Mouse (Mus musculus): Measurements from ENCODE around the gene Csad. TPM values are rescaled to one million over a fixed set of nuclear protein-coding genes. Genes with fewer than 3 reads are reported as not detected.

The Csad gene
- 10 to 100 TPM; 32.5 to 38.4 TPM for total RNA-seq (2021)

GRCm38 (mm10) chr15:102204674-102205505, at the start of gene Csad:
Gene Csad, minus strand, starts transcription at chr15:102204724.
- DNase-seq (ENCODE audit: extremely low spot score in 1 of 2, low spot score in 1 of 2), result no peak

GRCm38 (mm10) chr15:102250521-102250920, 46.0 kb upstream of the Csad start:
- DNase-seq (ENCODE audit: extremely low spot score in 1 of 2, low spot score in 1 of 2), result no peak

GRCm38 (mm10) chr15:102249967-102250366, 45.4 kb upstream of the Csad start:
- no peak for DNase-seq (ENCODE audit: extremely low spot score in 1 of 2, low spot score in 1 of 2)

GRCm38 (mm10) chr15:102249251-102249691, 44.7 kb upstream of the Csad start:
- no peak for DNase-seq (ENCODE audit: extremely low spot score in 1 of 2, low spot score in 1 of 2)

- DNase-seq (ENCODE audit: extremely low spot score in 1 of 2, low spot score in 1 of 2), result no peak
Observed at GRCm38 (mm10) chr15:102248812-102249191, 44.3 kb upstream of the Csad start.

GRCm38 (mm10) chr15:102248131-102248811, 43.7 kb upstream of the Csad start:
- DNase-seq (ENCODE audit: extremely low spot score in 1 of 2, low spot score in 1 of 2), result no peak

- peak; percentile 33 to 44 for DNase-seq (ENCODE audit: extremely low spot score in 1 of 2, low spot score in 1 of 2)
Observed at GRCm38 (mm10) chr15:102247252-102248130, 43.0 kb upstream of the Csad start.

- peak; percentile 70 to 77 for DNase-seq (ENCODE audit: extremely low spot score in 1 of 2, low spot score in 1 of 2)
Observed at GRCm38 (mm10) chr15:102246866-102247251, 42.3 kb upstream of the Csad start.

GRCm38 (mm10) chr15:102245891-102246741, 41.6 kb upstream of the Csad start:
- DNase-seq (ENCODE audit: extremely low spot score in 1 of 2, low spot score in 1 of 2), result peak; percentile 50 to 55

- DNase-seq (ENCODE audit: extremely low spot score in 1 of 2, low spot score in 1 of 2), result no peak
Observed at GRCm38 (mm10) chr15:102245461-102245881, 40.9 kb upstream of the Csad start.

GRCm38 (mm10) chr15:102244306-102245191, 40.0 kb upstream of the Csad start:
- no peak for DNase-seq (ENCODE audit: extremely low spot score in 1 of 2, low spot score in 1 of 2)

GRCm38 (mm10) chr15:102243229-102244190, 39.0 kb upstream of the Csad start:
- no peak for DNase-seq (ENCODE audit: extremely low spot score in 1 of 2, low spot score in 1 of 2)

GRCm38 (mm10) chr15:102242404-102243228, 38.1 kb upstream of the Csad start:
- no peak for DNase-seq (ENCODE audit: extremely low spot score in 1 of 2, low spot score in 1 of 2)

GRCm38 (mm10) chr15:102240607-102241006, 36.1 kb upstream of the Csad start:
- no peak for DNase-seq (ENCODE audit: extremely low spot score in 1 of 2, low spot score in 1 of 2)

GRCm38 (mm10) chr15:102239851-102240250, 35.3 kb upstream of the Csad start:
- DNase-seq (ENCODE audit: extremely low spot score in 1 of 2, low spot score in 1 of 2), result no peak

- DNase-seq (ENCODE audit: extremely low spot score in 1 of 2, low spot score in 1 of 2), result peak; percentile 75 to 90
Observed at GRCm38 (mm10) chr15:102239260-102239590, 34.7 kb upstream of the Csad start.
